10 mouse cellular contexts compared by ENCODE assay signal in the genomic region with DNA sequence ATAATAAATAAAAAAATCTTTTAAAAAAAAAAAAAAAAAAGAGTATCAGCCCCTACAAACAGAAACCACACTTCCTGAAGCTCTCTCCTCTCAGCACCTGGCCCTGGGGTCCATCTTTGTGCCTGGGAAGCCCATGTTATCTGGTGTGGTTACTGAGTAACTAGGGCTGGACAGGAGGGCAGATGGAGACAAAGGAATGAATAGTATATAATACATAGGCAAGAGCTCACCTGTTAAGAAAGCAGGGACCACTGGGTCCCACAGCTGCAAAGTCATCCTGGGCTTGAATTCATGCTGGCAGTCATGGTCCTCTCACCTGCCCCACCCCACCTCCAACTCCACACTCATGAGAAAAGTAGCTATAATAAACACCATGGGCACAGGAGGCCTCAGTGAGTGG. TPM values are rescaled to one million over a fixed set of nuclear protein-coding genes. Genes with fewer than 3 reads are reported as not detected.
DNase-seq lines count a peak whose midpoint lies in the region; ATAC-seq and TF ChIP-seq lines count a peak whose summit lies in the region.
"Had no signal": no experiment of that assay in that cellular context is flagged by ENCODE, and none has a peak within 500 bp of the region (broad histone marks: within the 10 kb centered on the region; RNA-seq: fewer than 3 reads in every experiment).

No protein-coding gene starts in this region.

- no peak for TF ChIP-seq CTCF in kidney, postnatal 0 days (IDR thresholded peaks at IDR 0.05; ENCODE audit: low read depth)
- no peak for TF ChIP-seq CTCF in liver, postnatal 0 days (IDR thresholded peaks at IDR 0.05; ENCODE audit: low read depth)

- no peaks in the 10 kb centered on the region for H3K27me3 ChIP-seq in kidney, postnatal 0 days (ENCODE audit: insufficient read depth, low read length)
- H3K27me3 ChIP-seq in liver, postnatal 0 days (ENCODE audit: insufficient read depth, low read length), result no peaks in the 10 kb centered on the region
- no peaks in the 10 kb centered on the region for H3K27me3 ChIP-seq in forebrain, embryonic 10.5 days (ENCODE audit: poor library complexity, severe bottlenecking)

- TF ChIP-seq EP300 in liver, postnatal 0 days (IDR thresholded peaks at IDR 0.05; ENCODE audit: low read depth), result no peak

- ATAC-seq in kidney, postnatal 0 days (replicated peaks; ENCODE audit: low FRiP score, low read depth), result no peak
- ATAC-seq in liver, postnatal 0 days, result no peak

- H3K4me3 ChIP-seq in kidney, postnatal 0 days (replicated peaks; ENCODE audit: low read depth, low read length), result no peak overlapping the region
- H3K4me3 ChIP-seq in ES-E14 (ENCODE audit: insufficient read depth in 1 of 2, low read depth in 1 of 2, low read length in 2 of 2, poor library complexity in 1 of 2, severe bottlenecking in 1 of 2), result no peak overlapping the region
- no peak overlapping the region for H3K4me3 ChIP-seq in brown adipose tissue, adult 24 weeks (ENCODE audit: insufficient read depth, low read depth, low read length)
- H3K4me3 ChIP-seq in liver, postnatal 0 days (ENCODE audit: low read depth, low read length), result no peak overlapping the region
- no peak overlapping the region for H3K4me3 ChIP-seq in forebrain, embryonic 10.5 days

- no peak for DNase-seq in kidney, postnatal 0 days (ENCODE audit: low spot score)
- no peak for DNase-seq in kidney, adult 11 months
- no peak for DNase-seq in ES-E14 (ENCODE audit: low read depth, low spot score)
- no peak for DNase-seq in liver, postnatal 0 days
- DNase-seq in forebrain, embryonic 10.5 days (ENCODE audit: extremely low spot score, low spot score), result no peak
- no peak for DNase-seq in left cerebral cortex, adult 9 months (ENCODE audit: low spot score in 2 of 2)
- DNase-seq: heart, postnatal 14 days; kidney, adult 2 months; spleen, adult 18-20 months had no signal

- no peaks in the 10 kb centered on the region for H3K9me3 ChIP-seq in kidney, postnatal 0 days (replicated peaks; ENCODE audit: low read length)
- no peaks in the 10 kb centered on the region for H3K9me3 ChIP-seq in ES-E14 (ENCODE audit: control insufficient read depth, insufficient read depth, low read depth, low read length)
- no peaks in the 10 kb centered on the region for H3K9me3 ChIP-seq in liver, postnatal 0 days (ENCODE audit: low read length)
- no peaks in the 10 kb centered on the region for H3K9me3 ChIP-seq in forebrain, embryonic 10.5 days

- H3K4me1 ChIP-seq in kidney, postnatal 0 days (replicated peaks; ENCODE audit: insufficient read depth, low read length), result peaks cover 69% of the 10 kb centered on the region
- H3K4me1 ChIP-seq in ES-E14 (ENCODE audit: control insufficient read depth in 2 of 2, insufficient read depth in 2 of 2, low read length in 2 of 2, poor library complexity in 1 of 2), result peaks cover 18 to 50% of the 10 kb centered on the region in 2 experiments
- peaks cover 80% of the 10 kb centered on the region for H3K4me1 ChIP-seq in brown adipose tissue, adult 24 weeks (ENCODE audit: control insufficient read depth, insufficient read depth, insufficient read length, low read length)
- peaks cover 93% of the 10 kb centered on the region for H3K4me1 ChIP-seq in liver, postnatal 0 days (ENCODE audit: insufficient read depth)
- peaks cover 76% of the 10 kb centered on the region for H3K4me1 ChIP-seq in forebrain, embryonic 10.5 days

- H3K9ac ChIP-seq in kidney, postnatal 0 days (ENCODE audit: low read depth, low read length), result no peak overlapping the region
- no peak overlapping the region for H3K9ac ChIP-seq in ES-E14 (ENCODE audit: insufficient read depth, low read depth, low read length, poor library complexity, severe bottlenecking)
- H3K9ac ChIP-seq in liver, postnatal 0 days (replicated peaks), result no peak overlapping the region

- H3K4me2 ChIP-seq in kidney, postnatal 0 days (ENCODE audit: low read length), result no peak overlapping the region
- 0 out of 2 replicates have a peak overlapping the region, but pooled peaks have one; percentile 19 for H3K4me2 ChIP-seq in liver, postnatal 0 days (ENCODE audit: low read depth, low read length)

- H3K27ac ChIP-seq in kidney, postnatal 0 days, result peak overlapping the region; percentile 52; the same call in 1 of the 2 replicates
- peak overlapping the region; percentile 12; the same call in 1 of the 2 replicates for H3K27ac ChIP-seq in ES-E14 (ENCODE audit: insufficient read depth, low read depth, low read length, poor library complexity, severe bottlenecking)
- peak overlapping the region; percentile 50 for H3K27ac ChIP-seq in brown adipose tissue, adult 24 weeks (replicated peaks; ENCODE audit: low read depth, low read length)
- peak overlapping the region; percentile 85 for H3K27ac ChIP-seq in liver, postnatal 0 days (ENCODE audit: low read depth)
- no peak overlapping the region for H3K27ac ChIP-seq in forebrain, embryonic 10.5 days

- 0 out of 2 replicates have a peak, but pooled peaks cover 3% of the 10 kb centered on the region for H3K36me3 ChIP-seq in kidney, postnatal 0 days (ENCODE audit: insufficient read depth, low read length)
- H3K36me3 ChIP-seq in ES-E14 (ENCODE audit: control insufficient read depth, insufficient read depth, low read length, poor library complexity, severe bottlenecking), result peaks cover 15% of the 10 kb centered on the region
- peaks cover 6% of the 10 kb centered on the region for H3K36me3 ChIP-seq in liver, postnatal 0 days (replicated peaks; ENCODE audit: insufficient read depth, low read length)
- peaks cover 52% of the 10 kb centered on the region for H3K36me3 ChIP-seq in forebrain, embryonic 10.5 days (replicated peaks)

- in situ Hi-C loops in ES-E14 (cut with MboI; ENCODE audit: low sequenced_read_pairs in 2 of 2, unreplicated experiment in 2 of 2), result no loop called here

TF ChIP-seq in ES-E14, 5 proteins besides CTCF, POLR2A, EP300 and RAD21:
- TF ChIP-seq ZC3H11A (IDR thresholded peaks at IDR 0.05; ENCODE audit: borderline replicate concordance, low read depth, low read length) (no peak), CHD2 (IDR thresholded peaks at IDR 0.05; ENCODE audit: low read depth, low read length) (no peak)
TF ChIP-seq in ES-E14: peak in this region for 0.

RNA-seq across cellular contexts. Expression of gene Myh9, which starts 8.9 kb away (rescaled TPM):
- polyA plus RNA-seq in kidney, postnatal 0 days (2015; fragmentation: Nextera tagmentation; extraction: Ambion mirVana), result 52.9 and 57.2 TPM in 2 replicates
- total RNA-seq in ES-E14 (2012; rRNA removed), result 146 and 152 TPM in 2 replicates
- polyA plus RNA-seq in brown adipose tissue, adult 24 weeks (2012; ENCODE audit: insufficient read depth, insufficient read length, missing spikeins), result 36.0 and 59.3 TPM in 2 replicates
- polyA plus RNA-seq in liver, postnatal 0 days (2015; fragmentation: Nextera tagmentation; extraction: Ambion mirVana), result 17.7 and 22.4 TPM in 2 replicates
- 35.6 and 36.8 TPM in 2 replicates for polyA plus RNA-seq in forebrain, embryonic 10.5 days (2016; fragmentation: Nextera tagmentation; extraction: Ambion mirVana)
